Mouse (Mus musculus): ENCODE results near the gene Ccdc191. TPM values are rescaled to one million over a fixed set of nuclear protein-coding genes. Genes with fewer than 3 reads are reported as not detected.

Gene Ccdc191
- 18.5 and 29.6 TPM in 2 replicates for total RNA-seq (2017)

DNA sequence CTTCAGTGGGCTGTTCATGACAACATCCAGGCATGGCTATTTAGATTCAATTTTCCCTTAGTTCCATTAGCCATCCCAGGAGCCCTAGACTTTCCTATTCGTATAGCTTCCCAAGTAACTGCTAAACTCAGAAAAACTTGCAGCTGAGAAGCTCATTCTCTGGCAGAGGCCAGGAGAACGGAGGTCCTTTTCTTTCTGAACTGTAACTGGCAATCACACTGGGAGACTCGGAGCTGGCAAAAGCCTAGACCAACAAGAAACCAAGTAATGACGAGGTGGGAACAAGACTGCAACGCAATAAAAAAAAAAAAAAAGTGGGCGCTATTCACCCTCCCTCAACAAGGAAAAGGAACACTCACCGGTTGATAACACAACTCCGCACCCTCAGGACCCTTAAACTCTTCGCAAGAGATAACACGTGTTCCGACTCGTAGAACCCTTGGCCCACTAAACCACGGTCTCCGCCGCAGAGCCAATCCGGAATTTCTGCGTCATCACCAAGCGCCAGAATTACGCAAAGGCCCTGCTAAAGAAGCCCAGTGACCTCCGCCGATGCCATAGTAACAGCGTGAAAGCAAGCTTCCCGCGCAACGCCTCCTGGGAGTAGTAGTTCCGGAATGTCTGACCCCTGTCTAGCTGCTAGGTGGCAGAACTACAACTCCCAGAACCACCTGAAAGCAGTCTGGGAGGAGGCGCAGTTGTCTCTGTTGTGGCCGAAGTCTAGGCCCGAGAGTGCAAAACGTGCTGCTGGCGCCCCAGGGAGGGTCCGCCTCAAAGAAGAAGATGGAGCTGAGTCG, at the start of gene Ccdc191:
Gene Ccdc191, plus strand, starts transcription at position 593 of the 797 bp plus-strand sequence.
- ATAC-seq (replicated peaks; ENCODE audit: low read depth, poor library complexity, severe bottlenecking) = peak; percentile 98

DNA sequence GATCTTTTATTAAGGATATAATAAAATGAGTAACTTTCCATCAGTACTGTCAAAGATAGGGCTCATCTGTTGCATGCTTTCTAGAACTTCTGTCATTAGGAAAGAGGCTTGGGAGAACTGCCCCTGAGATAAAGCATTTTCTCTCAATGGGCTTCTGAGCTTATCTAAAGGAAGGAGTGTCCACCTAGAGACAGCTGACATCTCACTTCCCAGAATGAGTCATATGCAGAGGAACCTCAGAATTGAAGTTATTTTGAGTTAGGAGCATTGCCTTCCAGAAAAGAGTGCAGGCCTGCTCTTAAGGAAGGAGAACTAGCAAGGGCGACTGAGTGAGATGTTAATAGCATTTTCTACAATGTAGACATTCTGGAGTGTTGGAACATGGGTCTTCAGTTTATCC, 48.4 kb upstream of the Ccdc191 start:
- ATAC-seq (replicated peaks; ENCODE audit: low read depth, poor library complexity, severe bottlenecking) = no peak

DNA sequence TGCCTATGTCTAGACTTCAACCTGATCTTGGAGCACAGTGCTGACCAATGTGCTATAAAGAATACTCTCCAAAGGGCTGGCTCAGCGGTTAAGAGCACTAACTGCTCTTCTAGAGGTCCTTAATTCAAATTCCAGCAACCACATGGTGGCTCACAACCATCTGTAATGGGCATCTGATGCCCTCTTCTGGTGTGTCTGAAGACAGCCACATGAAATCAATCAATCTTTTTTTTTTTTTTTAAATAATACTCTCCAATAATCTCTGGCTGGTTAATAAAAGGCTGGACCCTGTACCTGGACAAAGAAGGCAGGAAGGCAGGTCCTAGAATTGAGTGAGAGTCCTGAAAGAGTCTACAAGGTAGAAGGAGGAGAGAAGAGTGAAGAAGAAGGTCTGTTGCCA, 39.8 kb upstream of the Ccdc191 start:
- no peak for ATAC-seq (replicated peaks; ENCODE audit: low read depth, poor library complexity, severe bottlenecking)

DNA sequence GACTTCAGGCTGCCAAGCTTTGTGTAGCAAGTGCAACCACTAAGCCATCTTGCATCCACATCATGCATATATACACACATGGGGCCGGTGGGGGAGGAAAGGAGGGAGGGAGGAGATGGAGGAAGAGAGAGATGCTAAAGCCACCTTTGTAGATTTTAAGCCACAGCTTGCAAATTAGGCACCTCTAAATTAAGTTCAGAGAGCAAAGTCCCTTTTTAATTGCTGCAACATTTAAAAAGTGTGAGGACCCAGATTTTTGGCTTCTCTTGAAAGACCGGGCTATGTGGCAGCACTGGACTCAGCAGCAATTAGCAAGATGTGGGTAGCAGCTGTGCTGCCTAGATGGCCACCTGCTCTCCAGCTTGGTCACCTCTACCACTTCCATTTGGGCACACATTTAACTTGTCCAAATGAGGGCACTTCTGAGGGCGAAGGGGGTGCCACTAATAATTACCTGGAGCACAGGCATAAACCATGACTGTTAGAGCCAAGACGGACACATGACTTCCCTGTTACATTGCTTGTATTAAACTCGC, 30.6 kb upstream of the Ccdc191 start:
- ATAC-seq (replicated peaks; ENCODE audit: low read depth, poor library complexity, severe bottlenecking) = no peak

DNA sequence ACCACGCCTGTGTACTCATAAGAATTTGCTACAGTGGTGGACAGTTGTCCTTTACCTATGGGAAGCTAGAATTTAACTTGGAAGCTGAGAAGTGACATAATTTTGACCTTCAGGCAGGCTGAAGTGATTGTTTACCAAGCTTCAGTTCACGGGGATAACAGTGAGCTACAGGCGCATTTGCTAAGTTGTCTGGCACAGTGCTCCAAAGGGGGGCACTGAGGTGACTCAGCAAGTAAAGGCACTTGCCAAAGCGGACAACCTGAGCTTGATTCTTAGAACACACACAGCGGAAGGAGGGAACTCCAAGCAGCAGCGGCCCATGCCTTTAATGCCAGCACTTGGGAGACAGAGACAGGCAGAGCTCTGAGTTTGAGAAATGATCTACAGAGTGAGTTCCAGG, 29.0 kb upstream of the Ccdc191 start:
- peak; percentile 42; the same call in 1 of the 2 replicates for ATAC-seq (replicated peaks; ENCODE audit: low read depth, poor library complexity, severe bottlenecking)

DNA sequence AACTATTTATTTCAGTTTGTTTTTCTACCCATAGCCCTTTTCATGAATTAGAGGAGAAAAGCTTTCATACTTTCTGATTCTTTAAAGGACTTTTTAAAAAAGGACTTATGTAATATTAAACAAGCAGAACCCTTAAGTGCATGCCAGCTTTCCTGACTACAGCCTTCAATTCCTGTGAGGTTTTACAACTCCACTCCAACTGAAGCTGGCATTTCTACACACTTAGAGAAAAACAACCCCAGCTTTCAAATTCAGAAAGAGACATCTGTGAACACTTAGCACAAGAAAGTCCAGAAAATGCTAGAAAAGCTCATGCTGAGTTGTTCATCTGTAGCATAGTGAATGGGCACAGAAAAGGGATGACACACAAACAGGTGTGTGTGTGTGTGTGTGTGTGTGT, 19.8 kb upstream of the Ccdc191 start:
- no peak for ATAC-seq (replicated peaks; ENCODE audit: low read depth, poor library complexity, severe bottlenecking)

DNA sequence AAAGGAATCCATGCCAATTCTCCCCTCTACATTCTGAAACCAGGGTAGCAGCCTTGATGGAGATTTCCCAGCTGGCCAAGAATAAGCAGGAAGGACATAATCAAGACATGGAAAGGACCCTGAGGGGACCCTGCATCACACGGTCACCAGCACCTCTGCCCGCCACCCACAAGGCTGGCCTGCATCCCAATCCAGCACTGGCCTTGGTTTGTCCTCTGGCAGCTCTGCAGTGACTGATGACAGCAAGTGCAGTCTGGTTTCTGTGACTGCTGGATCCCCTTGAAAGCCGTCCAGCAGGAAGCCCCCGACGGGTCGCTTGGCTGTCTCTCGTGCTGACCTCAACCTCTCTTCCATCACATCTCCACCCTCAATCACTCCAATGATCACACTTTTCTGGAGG, 18.2 kb upstream of the Ccdc191 start:
- ATAC-seq (replicated peaks; ENCODE audit: low read depth, poor library complexity, severe bottlenecking) = no peak

DNA sequence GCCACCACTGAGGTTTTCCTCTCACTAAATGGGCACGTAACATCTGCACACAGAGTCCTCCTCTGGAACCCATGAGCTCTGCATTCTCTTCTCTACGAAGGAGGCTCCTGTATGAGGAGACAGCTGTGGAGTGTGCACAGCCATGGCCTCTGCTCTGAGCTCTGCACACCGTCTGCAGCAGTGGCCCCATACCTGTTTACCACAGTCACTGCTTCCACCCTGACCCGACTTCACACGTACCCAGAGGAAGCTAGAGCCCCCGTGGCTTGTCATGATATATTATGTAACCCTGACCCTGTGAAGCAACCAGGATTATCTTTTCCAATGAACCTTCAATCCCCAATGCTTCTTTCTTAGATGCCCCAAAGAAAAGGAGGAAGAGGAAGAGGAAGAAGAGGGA, 9.8 kb upstream of the Ccdc191 start:
- no peak for ATAC-seq (replicated peaks; ENCODE audit: low read depth, poor library complexity, severe bottlenecking)

DNA sequence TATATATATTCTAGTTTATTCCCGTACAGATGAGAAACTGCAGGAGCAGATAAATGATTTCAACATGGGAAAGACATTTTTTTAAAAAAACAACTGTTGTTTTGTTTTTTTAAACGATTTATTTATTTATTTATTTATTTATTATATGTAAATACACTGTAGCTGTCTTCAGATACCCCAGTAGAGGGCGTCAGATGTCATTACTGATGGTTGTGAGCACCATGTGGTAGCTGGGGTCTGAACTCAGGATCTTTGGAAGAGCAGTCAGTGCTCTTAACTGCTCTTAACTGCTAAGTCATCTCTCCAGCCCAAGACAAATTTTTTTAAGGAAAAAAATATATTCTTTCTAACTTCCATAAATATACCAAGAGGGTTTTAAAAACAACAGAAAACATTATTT, 8.0 kb upstream of the Ccdc191 start:
- no peak for ATAC-seq (replicated peaks; ENCODE audit: low read depth, poor library complexity, severe bottlenecking)

DNA sequence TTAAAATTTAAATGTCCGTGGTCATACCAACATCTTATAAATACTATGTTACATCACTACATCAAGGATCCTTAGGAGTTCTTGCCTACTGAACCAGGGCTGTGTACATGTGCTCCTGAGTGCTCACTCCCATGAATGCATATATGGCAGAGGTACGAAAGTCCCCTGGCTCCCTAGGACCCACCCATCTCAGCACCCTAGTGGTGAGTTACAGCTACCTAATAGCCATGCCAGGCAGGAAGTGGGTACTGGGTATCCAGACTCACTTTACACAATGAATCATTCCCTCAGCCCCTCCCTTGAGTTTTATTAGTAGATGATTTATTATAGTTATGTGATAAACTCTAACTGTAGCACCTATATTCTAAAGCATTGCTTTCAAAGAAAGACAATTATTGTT, 7.3 kb upstream of the Ccdc191 start:
- no peak for ATAC-seq (replicated peaks; ENCODE audit: low read depth, poor library complexity, severe bottlenecking)

DNA sequence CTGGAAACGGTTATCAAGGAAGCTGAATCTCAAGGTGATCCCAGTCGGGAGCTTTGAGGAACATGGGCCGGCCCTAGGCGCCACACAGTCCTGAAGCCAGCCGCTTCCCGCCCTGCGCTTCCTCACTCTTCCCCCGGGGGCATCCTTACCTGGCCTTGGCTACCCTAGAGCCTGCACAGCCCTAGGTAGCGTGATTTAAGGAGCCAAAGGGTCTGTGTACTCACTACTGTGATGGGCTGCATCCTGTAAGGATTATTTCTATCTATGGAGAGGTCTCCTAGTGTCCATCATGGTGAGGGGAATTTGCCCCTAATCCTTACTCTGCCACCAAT, 371 bp downstream of the Ccdc191 start:
- ATAC-seq (replicated peaks; ENCODE audit: low read depth, poor library complexity, severe bottlenecking) = peak; percentile 76

DNA sequence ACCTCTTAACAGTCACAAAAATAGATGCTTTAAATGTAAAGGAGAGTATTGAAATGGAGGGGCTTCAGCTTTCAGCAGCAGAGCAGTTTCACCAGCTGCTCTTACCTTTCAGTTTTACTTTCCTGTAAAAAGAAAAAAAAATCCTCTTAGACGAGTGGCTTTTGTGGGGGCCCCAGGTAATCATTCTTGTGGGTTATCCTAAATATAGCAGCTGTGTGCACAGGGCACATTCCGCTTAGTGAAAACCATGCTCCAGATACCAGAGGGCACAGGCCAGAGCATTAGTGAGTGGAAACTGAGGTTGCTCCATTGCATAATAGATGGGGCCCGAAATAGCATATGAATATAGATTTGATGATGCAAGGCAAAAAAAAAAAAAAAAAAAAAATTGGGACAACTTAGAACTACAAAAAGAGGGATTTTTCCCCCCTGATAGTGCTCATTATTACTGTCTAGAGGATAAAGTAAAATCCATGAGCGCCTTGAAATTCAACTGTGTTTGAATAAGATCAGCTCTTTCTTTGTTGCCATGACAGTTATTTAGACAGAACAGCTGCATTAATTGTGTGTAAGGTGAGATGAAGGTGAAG, 1.2 kb downstream of the Ccdc191 start:
- ATAC-seq (replicated peaks; ENCODE audit: low read depth, poor library complexity, severe bottlenecking) = no peak

DNA sequence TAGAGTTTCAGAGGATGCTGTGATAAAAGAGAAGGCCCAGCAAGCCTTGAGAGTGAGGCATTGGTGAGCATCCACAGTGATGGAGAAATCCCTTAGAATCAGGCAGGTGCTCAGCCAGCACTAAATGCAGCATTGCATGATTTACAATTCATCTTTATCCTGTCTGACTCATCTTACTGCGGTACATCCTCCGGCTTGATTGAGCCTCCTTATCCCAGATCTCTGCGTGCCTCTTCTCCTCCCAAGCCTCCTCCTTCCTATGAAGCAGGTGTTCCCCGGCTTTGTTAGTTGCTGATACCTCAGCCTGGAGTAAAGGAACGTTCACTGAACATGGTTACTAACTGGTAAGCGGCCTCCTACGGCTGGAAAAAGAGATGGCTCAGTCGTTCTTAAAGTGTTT, 4.9 kb downstream of the Ccdc191 start:
- ATAC-seq (replicated peaks; ENCODE audit: low read depth, poor library complexity, severe bottlenecking) = no peak

DNA sequence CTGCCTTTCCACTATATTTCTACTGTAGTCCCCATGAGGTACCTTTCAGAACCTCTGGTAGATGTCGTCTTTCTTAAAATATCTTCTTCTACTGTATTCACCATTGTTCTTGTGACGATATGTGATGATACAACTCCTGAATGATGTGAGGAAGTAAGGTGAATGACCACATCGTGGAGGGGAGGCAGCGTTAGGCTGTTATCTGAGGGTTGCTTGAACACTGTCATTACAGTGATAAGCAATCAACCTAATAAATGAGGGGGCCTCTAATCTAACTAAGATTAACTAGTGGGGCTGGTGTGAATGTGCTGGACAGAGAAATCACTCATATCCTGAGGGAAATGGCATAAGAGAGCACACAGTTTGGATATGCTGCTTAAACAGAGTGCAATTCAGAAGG, 10.5 kb downstream of the Ccdc191 start:
- ATAC-seq (replicated peaks; ENCODE audit: low read depth, poor library complexity, severe bottlenecking) = no peak

DNA sequence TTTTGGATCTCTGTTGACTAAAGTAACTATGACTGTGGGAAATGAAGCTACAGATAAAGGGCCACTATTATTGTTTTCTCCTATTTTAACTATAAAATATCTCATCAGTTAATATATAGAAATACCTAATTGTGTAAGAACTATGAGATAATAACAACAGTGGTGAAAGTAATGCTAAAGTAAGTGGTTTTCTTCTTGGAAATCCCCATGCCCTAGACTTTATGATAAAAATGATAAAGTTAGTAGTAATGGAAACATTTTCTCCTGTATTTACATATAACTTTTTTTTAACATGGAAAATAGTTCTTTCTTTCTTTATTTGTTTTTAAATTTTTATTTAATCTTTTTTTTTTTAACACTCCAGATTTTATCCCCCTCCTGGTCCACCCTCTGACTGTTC, 11.0 kb downstream of the Ccdc191 start:
- no peak for ATAC-seq (replicated peaks; ENCODE audit: low read depth, poor library complexity, severe bottlenecking)

DNA sequence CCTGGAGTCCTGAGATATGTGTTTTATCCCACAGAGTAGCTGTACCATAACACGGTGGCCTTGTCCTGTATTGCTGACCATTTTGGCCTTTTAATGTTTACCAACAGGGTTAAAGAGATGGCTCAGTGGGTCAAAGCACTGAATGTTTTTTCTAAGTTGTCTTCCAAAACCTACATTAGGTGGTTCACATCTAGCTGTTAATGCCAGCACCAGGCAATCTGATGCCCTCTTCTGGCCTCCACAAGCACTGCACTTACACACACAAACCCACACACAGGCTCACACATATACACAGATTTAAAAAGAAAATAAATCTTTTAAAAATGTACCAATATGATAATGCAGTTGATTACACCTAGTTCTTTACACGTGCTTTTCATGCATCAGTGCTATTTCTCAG, 19.3 kb downstream of the Ccdc191 start:
- ATAC-seq (replicated peaks; ENCODE audit: low read depth, poor library complexity, severe bottlenecking) = peak; percentile 68; the same call in 1 of the 2 replicates

DNA sequence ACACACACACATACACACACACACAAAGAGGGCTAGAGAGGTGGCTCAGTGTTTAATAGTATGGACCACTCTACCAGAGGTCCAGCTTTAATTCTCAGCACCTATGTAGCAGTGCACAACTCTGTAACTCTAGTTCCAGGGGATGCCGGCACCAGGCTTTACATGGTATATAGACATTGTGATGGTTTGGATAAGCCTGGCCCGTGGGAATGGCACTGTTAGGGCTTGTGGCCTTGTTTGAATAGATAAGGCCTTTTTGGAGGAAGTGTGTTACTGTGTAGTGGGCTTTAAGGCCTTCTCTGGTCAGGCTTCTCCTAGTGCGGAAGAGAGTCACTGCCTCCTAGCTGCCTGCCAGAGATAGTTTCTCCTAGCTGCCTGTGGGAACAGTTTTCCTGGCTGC, 29.3 kb downstream of the Ccdc191 start:
- ATAC-seq (replicated peaks; ENCODE audit: low read depth, poor library complexity, severe bottlenecking) = peak; percentile 60

DNA sequence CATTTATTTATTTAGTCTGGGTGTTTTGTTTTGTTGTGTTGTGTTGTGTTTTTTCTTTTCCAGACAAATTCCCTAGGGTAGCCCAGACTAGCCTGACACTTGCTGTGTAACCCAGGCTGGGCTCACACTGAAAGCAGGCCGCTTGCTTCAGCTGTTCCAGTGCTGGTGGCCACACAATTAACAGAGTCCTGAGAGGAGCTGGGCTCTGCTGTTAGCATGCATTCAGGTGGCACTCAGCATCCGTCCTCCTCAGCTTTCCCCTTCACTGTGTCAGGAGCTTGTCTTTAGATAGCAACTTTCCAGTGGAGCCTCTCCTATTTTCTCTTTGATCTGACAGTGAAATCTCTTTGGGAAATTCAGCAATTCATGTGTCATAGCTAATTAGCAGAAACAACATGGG, 32.4 kb downstream of the Ccdc191 start:
- ATAC-seq (replicated peaks; ENCODE audit: low read depth, poor library complexity, severe bottlenecking) = no peak

DNA sequence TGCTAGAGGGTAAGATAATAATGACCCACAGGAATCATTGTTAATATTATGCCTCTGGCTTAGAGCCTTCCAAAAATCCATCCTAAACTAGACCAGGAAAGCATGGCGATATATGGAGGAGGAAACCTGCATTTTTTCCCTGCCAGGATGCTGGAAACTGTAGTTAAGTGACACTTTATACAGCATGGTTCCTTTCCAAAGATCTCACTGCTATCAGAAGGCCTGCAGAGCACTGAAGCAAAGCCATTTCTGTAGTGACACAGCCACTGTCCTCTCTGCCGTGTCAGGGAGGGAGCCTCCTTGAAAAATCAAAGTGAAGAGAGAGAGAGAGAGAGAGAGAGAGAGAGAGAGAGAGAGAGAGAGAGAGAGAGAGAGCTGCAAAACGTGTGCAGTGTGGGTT, 33.0 kb downstream of the Ccdc191 start:
- ATAC-seq (replicated peaks; ENCODE audit: low read depth, poor library complexity, severe bottlenecking) = no peak

DNA sequence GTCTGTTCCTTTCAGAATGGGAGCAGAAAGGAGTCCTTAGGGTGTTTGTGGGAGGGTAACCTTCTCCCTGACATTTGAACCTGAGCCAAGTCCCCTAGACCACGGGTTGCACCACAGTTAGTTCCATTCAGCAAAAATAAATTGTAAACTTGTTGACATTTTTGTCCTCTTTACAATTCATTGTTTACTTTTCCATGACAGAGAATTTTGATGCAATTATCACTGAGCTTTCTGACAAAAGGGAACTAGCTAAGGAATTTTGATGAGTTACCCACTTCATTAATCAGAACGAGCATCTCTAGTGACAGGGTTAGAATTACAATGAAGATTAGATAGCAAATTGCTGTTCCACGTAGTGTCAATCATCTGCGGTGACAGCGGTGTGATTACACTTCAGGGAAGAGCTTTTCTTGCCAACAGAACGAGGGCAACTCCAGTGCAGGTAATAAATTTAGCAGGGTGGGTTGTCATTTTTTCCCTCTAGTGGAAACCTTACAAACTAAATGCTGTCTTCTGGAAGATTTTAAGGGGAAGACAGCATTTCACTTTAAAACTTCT, 35.5 kb downstream of the Ccdc191 start:
- ATAC-seq (replicated peaks; ENCODE audit: low read depth, poor library complexity, severe bottlenecking) = no peak

DNA sequence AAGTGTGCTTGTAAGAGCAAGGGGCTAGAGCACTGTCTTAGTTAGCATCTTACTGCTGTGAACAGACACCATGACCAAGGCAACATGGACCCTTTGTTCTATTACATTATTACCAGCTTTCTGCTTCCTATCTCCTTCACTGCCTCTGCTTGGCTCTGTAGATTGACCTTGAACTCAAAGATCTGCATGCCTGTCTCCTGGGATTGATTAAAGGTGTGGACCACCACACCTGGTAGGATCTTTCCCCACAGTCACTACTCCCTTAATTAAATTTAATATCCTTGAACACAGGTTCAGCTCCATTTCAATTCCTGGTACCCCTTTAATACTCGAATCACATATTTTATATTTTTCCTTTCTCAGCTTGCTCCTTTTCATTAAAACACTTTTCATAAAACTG, 36.2 kb downstream of the Ccdc191 start:
- no peak for ATAC-seq (replicated peaks; ENCODE audit: low read depth, poor library complexity, severe bottlenecking)

Measured in common myeloid progenitor, adult 5-6 weeks (primary cell).